Mouse (Mus musculus) layer of hippocampus, adult 2 months (tissue): ENCODE data around the gene Gm17662. TPM values are rescaled to one million over a fixed set of nuclear protein-coding genes. Genes with fewer than 3 reads are reported as not detected.

Experiments used
- DNase-seq, 2 experiments: peaks; one replicate each; pipeline ENCODE4 v3.0.0; 2022; ENCODE audit warnings: low spot score in 2 of 2
- H3K27ac ChIP-seq: fragments of 200-600 bp; 2 replicates; pipeline ENCODE4 v1.8.1; 2022
- H3K4me3 ChIP-seq: fragments of 200-600 bp; 2 replicates; pipeline ENCODE4 v1.8.1; 2022; ENCODE audit warnings: mild to moderate bottlenecking
- CTCF ChIP-seq: fragments of 200-600 bp; conservative IDR thresholded peaks from 2 replicates; pipeline ENCODE4 v1.8.1; 2022; ENCODE audit warnings: antibody characterized with exemption, mild to moderate bottlenecking, moderate library complexity
- total RNA-seq, 2 experiments: library from RNA; stranded (reverse); gene quantifications; 2 replicates each; pipeline ENCODE4 v1.2.3; 2021

Gm17662 gene
- total RNA-seq, 2 experiments from 2014 or later: not detected

GRCm38 (mm10) chr4:104894004-104894734, 37.0 kb downstream of the Gm17662 start:
- peak overlapping the region; percentile 35 for H3K4me3 ChIP-seq
- peak overlapping the region; percentile 86 for H3K27ac ChIP-seq
- peak; percentile 98 for TF ChIP-seq CTCF
- DNase-seq: peak; percentile 53 to 70

DNA sequence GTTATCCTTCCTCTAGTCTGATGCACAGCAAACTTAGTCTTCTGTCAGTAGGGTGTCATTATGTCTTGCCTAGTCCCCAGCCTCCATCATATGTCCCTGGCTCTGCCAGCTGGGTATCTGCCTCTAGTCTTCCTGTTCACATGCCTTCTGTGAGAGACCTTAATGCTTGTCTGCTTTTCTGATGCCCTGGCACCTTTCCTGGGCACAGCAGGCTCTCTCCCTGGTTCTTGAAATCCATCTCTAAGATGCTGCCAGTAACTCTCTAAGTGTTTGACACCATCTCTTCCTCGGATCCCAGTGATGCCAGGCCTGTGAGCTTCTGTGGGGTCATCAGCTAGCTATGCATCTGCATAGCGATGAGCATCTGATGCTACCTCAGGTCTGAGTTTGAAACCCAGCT, 45.7 kb downstream of the Gm17662 start:
- DNase-seq: no peak
- Histone ChIP-seq H3K4me3 (no peak overlapping the region), H3K27ac (no peak overlapping the region)
- TF ChIP-seq CTCF: no peak

DNA sequence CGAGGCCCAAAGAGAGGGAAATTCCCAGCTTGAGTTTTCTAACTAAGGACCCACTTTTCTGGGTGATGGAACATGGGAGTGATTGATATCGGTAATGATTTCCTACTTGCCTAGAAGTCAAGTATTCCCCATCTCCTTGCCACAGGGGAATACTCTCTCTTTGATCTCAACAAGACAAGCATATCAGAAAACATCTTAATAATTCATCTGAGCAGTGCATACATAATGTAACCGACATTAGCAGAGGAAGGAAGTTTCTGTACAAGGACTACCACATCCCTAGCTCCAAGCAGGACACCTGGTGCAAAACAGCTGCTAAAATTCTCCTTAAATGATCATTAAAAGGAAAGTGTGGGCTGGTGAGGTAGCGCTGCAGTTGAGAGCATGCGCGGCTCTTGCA, 47.9 kb downstream of the Gm17662 start:
- Histone ChIP-seq H3K27ac (no peak overlapping the region), H3K4me3 (no peak overlapping the region)
- DNase-seq: no peak
- no peak for TF ChIP-seq CTCF

Other genes starting within 250 kb of the Gm17662 start
- under 1 TPM; 0.26 to 0.27 TPM for gene C8b, start 91.0 kb upstream of the Gm17662 start, total RNA-seq
- not detected for gene C8a, start 19.1 kb downstream of the Gm17662 start, total RNA-seq
- gene Fyb2, start 56.1 kb downstream of the Gm17662 start, total RNA-seq: 1 to 10 TPM; 2.0 to 2.4 TPM